Mouse (Mus musculus) midbrain, embryonic 11.5 days (tissue): ENCODE results near the gene Zfp563. TPM values are rescaled to one million over a fixed set of nuclear protein-coding genes. Genes with fewer than 3 reads are reported as not detected.

Source experiments
- ATAC-seq: fragments of 200-750 bp; cut with Nextera tagmentation; 2 replicates; pipeline ENCODE4 v1.8.0; 2017; ENCODE audit warnings: moderate TSS enrichment, moderate library complexity; ENCODE audit not compliant: low FRiP score
- DNase-seq: peaks from one replicate; pipeline ENCODE4 v3.0.0; 2015; ENCODE audit warnings: low spot score; ENCODE audit errors: missing footprints
- H3K27ac ChIP-seq: fragments of 300-500 bp; sonication (generic); 2 replicates; pipeline ENCODE4 v1.5.1; 2014; ENCODE audit warnings: low read depth, low read length
- H3K27me3 ChIP-seq: fragments of 300-500 bp; sonication (generic); 2 replicates; pipeline ENCODE4 v1.6.1; 2014; ENCODE audit warnings: mild to moderate bottlenecking, low read length, moderate library complexity, mixed read lengths; ENCODE audit not compliant: control insufficient read depth, insufficient read depth
- H3K36me3 ChIP-seq: fragments of 300-500 bp; sonication (generic); 2 replicates; pipeline ENCODE4 v1.6.1; 2014; ENCODE audit warnings: mild to moderate bottlenecking, low read length, moderate library complexity, mixed read lengths; ENCODE audit not compliant: control insufficient read depth, insufficient read depth
- H3K4me1 ChIP-seq: fragments of 300-500 bp; sonication (generic); 2 replicates; pipeline ENCODE4 v1.6.1; 2014; ENCODE audit warnings: low read length; ENCODE audit not compliant: control insufficient read depth, insufficient read depth
- H3K4me2 ChIP-seq: fragments of 300-500 bp; sonication (generic); 2 replicates; pipeline ENCODE4 v1.6.1; 2014; ENCODE audit warnings: mild to moderate bottlenecking, moderate library complexity
- H3K4me3 ChIP-seq: fragments of 300-500 bp; sonication (generic); 2 replicates; pipeline ENCODE4 v1.5.1; 2014; ENCODE audit warnings: low read depth, low read length
- H3K9ac ChIP-seq: fragments of 300-500 bp; sonication (generic); 2 replicates; pipeline ENCODE4 v1.6.1; 2014; ENCODE audit warnings: low read length
- H3K9me3 ChIP-seq: fragments of 300-500 bp; sonication (generic); 2 replicates; pipeline ENCODE4 v1.6.1; 2016; ENCODE audit warnings: low read length; ENCODE audit not compliant: control insufficient read depth
- WGBS: fragments of 180-500 bp; shearing (Covaris S2); extraction: QIAGEN DNeasy Blood & Tissue Kit; methylation state at CpG from one replicate; pipeline ENCODE4 v1.1.7; 2014; 5-methylcytosine and 5-hydroxymethylcytosine counted together
- polyA plus RNA-seq: library from polyadenylated mRNA; unstranded; fragments of >200 nt; fragmentation: Nextera tagmentation; extraction: Ambion mirVana; gene quantifications from 2 replicates; pipeline ENCODE4 v1.2.1, GENCODE M21; 2014

Zfp563 gene
- polyA plus RNA-seq, 1 experiment from 2014 or later, result 10.7 TPM

GRCm38 (mm10) chr17:33139261-33139820 is 50.2 kb downstream of the Zfp563 start, which contains the start of gene Morc2b:
Morc2b (minus strand) TSS chr17:33139683.
- WGBS, result 75% methylated on average over 18 of the region's 18 CpGs
- ATAC-seq (no peak), DNase-seq (no peak)
- no peak within 1 kb of the TSS for H3K4me2 ChIP-seq
- H3K36me3 ChIP-seq, result no peaks in the 10 kb centered on the region
- no peak within 1 kb of the TSS for H3K4me3 ChIP-seq
- no peak within 1 kb of the TSS for H3K9ac ChIP-seq
- peaks cover 3% of the 10 kb centered on the region; the same call in 1 of the 2 replicates for H3K9me3 ChIP-seq
- H3K27ac ChIP-seq, result no peak within 1 kb of the TSS
- H3K27me3 ChIP-seq, result no peaks in the 10 kb centered on the region
- no peaks in the 10 kb centered on the region for H3K4me1 ChIP-seq

Other genes starting within 250 kb of the Zfp563 start
- gene Zfp870, start 197.7 kb upstream of the Zfp563 start, polyA plus RNA-seq, result 9.7 and 11.0 TPM in 2 replicates
- not detected in 2 replicates for gene Cyp4f14, start 172.0 kb upstream of the Zfp563 start, polyA plus RNA-seq
- gene Cyp4f13, start 141.9 kb upstream of the Zfp563 start, polyA plus RNA-seq, result 2.0 and 2.2 TPM in 2 replicates
- gene Zfp472, start 123.5 kb upstream of the Zfp563 start, polyA plus RNA-seq, result 14.4 and 15.6 TPM in 2 replicates
- 19.2 and 19.3 TPM in 2 replicates for gene Zfp952, start 96.2 kb upstream of the Zfp563 start, polyA plus RNA-seq
- 22.8 and 25.4 TPM in 2 replicates for gene Zfp763, start 55.9 kb upstream of the Zfp563 start, polyA plus RNA-seq
- gene 4921501E09Rik, start 21.3 kb upstream of the Zfp563 start, polyA plus RNA-seq, result not detected in 2 replicates
- gene Morc2b, start 50.4 kb downstream of the Zfp563 start, polyA plus RNA-seq, result not detected in 2 replicates
- not detected in 2 replicates for gene Olfr55, start 79.1 kb downstream of the Zfp563 start, polyA plus RNA-seq
- not detected in 2 replicates for gene Olfr239, start 102.0 kb downstream of the Zfp563 start, polyA plus RNA-seq
- 0.03 TPM in 1 of 2 replicates, not detected in the other for gene Olfr1564, start 132.4 kb downstream of the Zfp563 start, polyA plus RNA-seq
- 20.5 and 21.2 TPM in 2 replicates for gene Zfp955a, start 165.8 kb downstream of the Zfp563 start, polyA plus RNA-seq
- 0.01 and 0.06 TPM in 2 replicates for gene Olfr63, start 175.4 kb downstream of the Zfp563 start, polyA plus RNA-seq
- 9.8 and 9.9 TPM in 2 replicates for gene Zfp955b, start 200.2 kb downstream of the Zfp563 start, polyA plus RNA-seq